Mouse (Mus musculus) urinary bladder, adult 18-20 months (tissue): ENCODE results near the gene Phb.
A peak's percentile ranks its signal among the peaks of the same experiment; 100 is the strongest.

ENCODE experiments used
- DNase-seq, 2 experiments: peaks; one replicate each; pipeline ENCODE4 v3.0.0; 2022; ENCODE audit warnings: low spot score in 2 of 2, mixed read lengths in 2 of 2

The Phb gene

GRCm38 (mm10) chr11:95666529-95667149, at the start of gene Phb:
Gene Phb, plus strand, starts transcription at chr11:95666957.
- peak; percentile 74 to 92 for DNase-seq

DNA sequence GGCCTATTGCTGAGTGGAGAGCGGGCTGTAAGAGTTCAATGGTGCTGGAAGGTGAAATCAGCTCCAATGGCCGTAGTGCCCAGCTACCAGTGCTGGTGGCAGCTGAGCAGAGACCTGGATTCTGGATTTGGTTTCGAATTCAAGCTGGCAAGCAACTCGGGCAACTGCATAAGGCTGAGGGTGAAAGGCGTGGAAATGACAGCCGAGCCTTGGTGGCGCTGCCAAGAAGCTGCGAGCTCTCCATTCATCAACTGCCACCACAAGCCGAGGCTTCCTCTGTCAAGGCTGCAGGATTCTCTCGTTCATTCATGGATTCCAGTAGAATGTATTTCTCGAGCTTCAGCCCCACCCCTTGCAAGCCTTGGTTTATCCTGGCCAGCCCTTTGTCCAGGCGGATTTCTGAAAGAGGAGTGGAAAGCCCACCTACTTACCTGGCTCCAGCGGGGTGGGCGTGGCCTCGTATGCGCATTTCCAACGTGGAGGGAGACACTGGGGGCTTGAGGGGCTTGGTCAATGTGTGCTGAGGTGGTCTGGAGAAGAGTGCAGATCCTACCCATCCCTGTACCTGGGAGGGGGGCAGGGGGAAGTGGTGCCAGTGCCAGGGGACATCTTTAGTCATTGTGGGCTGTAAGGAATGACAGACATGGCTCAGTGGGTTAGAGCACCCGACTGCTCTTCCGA, 48.8 kb upstream of the Phb start:
- DNase-seq = no peak

DNA sequence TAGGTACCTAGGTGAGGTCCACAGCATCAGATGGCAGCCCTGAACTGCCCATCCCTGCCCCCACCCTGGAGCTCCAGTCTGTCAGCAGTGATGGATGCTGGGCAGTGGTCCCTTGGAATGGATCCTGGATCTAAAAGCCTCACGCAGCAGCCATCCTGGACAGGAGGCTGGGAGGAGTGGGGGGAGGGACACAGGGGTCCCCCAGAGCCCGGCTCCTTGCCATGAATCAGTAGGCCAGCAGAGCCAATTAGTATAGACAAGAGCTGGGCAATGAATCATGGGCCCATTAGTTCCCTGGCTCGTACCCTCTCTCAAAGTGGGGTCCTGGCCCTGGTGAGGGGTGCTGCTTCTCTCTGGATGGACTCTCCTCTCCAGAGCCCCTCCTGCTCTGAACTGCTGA, 47.7 kb upstream of the Phb start:
- DNase-seq = no peak

GRCm38 (mm10) chr11:95619886-95620444, 46.8 kb upstream of the Phb start:
- DNase-seq = no peak

DNA sequence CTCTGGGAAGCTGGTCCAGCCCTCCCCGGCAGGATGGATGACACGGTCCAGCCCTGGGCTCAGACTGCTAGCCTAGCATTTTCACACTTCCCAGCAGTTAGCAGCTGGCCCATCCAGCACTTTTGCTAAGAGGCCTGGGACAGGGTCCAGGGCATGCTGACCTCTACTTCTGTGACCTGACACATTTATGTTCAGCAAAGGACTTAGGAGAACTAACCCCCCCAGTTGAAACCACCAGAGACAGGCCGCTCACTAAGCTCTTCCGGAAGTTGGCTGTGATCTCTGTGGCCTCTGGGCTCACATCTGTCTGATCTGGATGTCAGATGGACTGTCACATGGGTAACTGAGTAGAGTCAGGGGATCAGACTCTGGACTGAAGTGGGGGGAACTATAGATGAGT, 45.7 kb upstream of the Phb start:
- no peak for DNase-seq

GRCm38 (mm10) chr11:95621541-95622130, 45.1 kb upstream of the Phb start:
- DNase-seq = no peak

- no peak for DNase-seq
These were observed 44.3 kb upstream of the Phb start for GRCm38 (mm10) chr11:95622426-95622825.

DNA sequence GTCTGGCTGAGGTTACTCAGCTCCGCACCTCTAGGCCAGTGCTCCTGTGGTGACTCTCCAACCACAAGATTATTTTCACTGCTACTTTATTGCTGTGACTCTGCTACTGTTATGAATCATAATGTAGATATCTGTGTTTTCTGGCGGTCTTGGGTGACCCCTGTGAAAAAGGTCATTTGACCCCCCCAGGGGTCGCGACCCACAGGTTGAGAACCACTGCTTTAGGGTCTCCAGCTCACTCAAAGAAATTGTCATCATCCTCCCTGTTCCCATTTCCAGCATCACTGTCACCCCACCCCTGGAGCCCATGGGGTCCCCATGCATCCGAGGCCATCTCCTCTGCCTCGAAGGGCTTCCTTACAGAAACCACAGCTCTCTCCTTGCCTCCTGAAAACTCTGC, 36.2 kb upstream of the Phb start:
- no peak for DNase-seq

GRCm38 (mm10) chr11:95631301-95631700, 35.5 kb upstream of the Phb start:
- no peak for DNase-seq

GRCm38 (mm10) chr11:95632474-95632873, 34.3 kb upstream of the Phb start:
- DNase-seq = no peak

- no peak for DNase-seq
These were observed 33.2 kb upstream of the Phb start for GRCm38 (mm10) chr11:95633512-95634000.

- DNase-seq = no peak
These were observed 31.7 kb upstream of the Phb start for GRCm38 (mm10) chr11:95635030-95635429.

- DNase-seq = no peak
These were observed 26.0 kb upstream of the Phb start for GRCm38 (mm10) chr11:95640751-95641150.

GRCm38 (mm10) chr11:95642534-95643280, 24.1 kb upstream of the Phb start:
- DNase-seq = no peak

- no peak for DNase-seq
These were observed 22.9 kb upstream of the Phb start for GRCm38 (mm10) chr11:95643856-95644255.

DNA sequence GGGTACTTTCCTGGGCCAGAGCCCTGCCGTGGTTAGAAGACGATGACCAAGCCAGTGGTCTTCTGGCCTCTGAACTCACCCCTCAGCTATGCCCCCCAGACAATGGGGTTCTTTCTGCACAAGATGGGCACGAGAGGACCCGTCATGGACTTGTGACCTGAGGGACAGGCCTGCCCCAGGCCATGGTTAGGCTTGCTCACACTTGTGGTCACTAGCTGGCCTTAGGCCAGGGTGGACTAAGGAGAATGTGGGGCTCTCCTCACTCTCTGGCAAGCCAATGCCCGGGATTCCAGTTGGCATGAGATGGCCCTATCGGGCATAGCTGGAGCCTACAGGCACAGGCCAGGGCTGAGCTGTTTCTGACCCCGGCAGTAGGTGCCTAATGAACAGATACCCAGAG, 22.4 kb upstream of the Phb start:
- DNase-seq = no peak

DNA sequence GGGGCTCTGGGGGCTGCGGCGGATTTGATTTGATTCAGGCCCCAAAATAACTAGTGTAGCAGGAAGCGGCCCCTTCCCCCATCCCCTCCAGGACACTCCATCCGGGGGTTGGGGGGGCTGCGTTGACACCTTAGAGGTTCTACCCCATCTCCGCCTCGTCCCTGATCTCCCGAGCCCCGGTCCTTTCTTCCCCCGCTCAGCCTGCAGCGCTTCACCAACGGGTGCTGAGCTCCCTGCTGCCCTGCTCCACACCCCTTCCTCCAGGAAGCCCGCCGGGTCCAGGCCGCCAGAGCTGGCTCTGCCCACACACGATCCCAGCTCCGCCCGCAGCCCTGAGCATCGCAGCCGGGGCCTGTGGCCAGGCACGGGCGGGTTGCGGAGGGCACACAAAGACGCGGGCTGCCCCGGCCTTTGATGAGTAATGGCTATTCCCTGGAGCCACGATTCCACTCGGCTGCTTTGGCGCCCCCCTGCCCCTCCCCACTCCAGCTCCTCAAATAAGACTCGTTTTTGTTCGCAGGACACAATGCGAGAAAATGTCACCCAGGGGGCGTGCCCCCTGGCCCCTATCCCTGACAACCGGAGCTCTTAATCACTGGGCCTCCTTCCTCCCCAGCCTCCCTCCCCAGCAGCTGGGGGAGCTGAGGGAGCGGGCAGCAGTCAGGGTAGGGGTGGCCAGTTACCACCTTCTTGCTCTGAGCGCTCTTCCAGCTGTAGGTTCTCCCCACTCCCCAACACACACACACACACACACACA, 21.2 kb upstream of the Phb start:
- no peak for DNase-seq

- no peak for DNase-seq
These were observed 20.6 kb upstream of the Phb start for GRCm38 (mm10) chr11:95646154-95646490.

DNA sequence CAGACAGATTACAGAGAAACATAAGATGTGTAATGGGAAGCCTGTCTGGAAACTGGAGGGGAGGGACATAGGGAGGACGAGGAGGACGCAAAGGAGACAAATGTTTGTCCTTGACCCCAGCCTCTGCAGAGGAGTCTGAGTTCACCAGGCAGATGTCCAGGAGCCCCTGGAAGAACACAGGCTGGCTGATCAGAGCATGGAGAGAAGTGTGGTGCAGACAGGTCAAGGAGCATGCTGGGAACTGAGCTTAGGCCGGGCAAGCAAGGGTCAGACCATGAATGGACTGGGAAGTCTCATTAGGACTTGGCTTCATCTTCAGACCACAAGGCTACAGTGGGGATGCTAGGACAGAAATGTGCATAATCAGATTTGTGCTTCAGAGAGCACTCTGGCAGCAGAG, 19.0 kb upstream of the Phb start:
- DNase-seq = no peak

DNA sequence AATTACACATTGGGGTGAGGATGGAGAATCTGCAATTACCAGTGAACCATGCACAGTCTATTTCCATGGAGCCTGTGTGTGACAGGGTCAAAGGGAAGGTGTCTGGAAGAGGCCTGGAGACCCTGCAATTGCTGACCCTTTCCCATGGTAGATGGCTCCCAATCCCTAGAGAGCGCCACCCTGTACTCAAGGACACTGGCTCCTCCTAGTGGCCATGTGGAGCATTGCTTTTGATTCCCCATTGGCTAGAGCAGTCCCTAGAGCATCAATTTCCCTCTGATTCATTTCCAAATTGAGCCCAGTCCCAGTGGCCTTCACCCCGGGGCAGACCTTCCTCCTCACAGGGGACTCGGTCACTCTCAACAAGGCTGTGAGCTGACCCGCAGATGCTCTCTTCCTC, 17.9 kb upstream of the Phb start:
- DNase-seq = peak; percentile 27 to 51

DNA sequence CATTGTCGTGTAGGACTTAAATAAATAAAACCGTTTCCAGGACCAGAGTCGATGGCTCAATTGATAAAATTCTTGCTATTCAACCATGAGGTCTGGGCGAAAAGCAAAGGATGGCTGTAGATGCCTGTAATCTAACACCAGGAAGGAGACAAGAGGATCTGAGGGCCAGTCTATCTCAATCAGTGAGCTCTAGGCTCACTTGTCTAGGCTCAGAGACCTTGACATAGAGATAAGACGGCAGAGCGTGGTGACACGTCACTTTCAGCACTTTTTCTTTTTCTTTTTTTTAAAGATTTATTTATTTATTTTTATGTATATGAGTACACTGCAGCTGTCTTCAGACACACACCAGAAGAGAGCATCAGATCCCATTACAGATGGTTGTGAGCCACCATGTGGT, 17.2 kb upstream of the Phb start:
- DNase-seq = no peak

GRCm38 (mm10) chr11:95650001-95650400, 16.8 kb upstream of the Phb start:
- no peak for DNase-seq
